Mouse (Mus musculus) heart, adult 18-20 months (tissue): ENCODE results near the gene Kdm4b. TPM values are rescaled to one million over a fixed set of nuclear protein-coding genes. Genes with fewer than 3 reads are reported as not detected.
A peak's percentile ranks its signal among the peaks of the same experiment; 100 is the strongest.

Source experiments
- DNase-seq, 2 experiments: peaks; one replicate each; pipeline ENCODE4 v3.0.0; 2021 to 2022; ENCODE audit warnings: mixed read lengths in 1 of 2
- total RNA-seq, 2 experiments: library from RNA; stranded (reverse); gene quantifications; 2 replicates each; pipeline ENCODE4 v1.2.3; 2021

Kdm4b gene
- total RNA-seq, 2 experiments from 2014 or later = 29.6 to 30.3 TPM

DNA sequence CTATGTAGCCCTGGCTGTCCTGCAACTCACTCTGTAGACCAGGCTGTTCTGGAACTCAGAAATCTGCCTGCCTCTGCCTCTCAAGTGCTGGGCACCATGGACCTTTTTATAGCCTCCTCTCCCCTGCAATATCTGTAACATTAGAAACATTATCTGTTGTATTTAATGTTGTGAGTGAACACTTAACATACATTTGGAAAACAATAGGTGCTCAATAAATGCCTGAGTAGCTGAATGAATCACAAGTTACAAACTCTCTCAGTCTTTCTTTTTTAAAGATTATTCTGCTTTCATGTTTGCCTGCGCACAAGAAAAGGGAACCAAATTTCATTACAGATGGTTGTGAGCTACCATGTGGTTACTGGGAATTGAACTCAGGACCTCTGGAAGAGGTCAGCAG is 27.6 kb upstream of the Kdm4b start:
- no peak for DNase-seq

DNA sequence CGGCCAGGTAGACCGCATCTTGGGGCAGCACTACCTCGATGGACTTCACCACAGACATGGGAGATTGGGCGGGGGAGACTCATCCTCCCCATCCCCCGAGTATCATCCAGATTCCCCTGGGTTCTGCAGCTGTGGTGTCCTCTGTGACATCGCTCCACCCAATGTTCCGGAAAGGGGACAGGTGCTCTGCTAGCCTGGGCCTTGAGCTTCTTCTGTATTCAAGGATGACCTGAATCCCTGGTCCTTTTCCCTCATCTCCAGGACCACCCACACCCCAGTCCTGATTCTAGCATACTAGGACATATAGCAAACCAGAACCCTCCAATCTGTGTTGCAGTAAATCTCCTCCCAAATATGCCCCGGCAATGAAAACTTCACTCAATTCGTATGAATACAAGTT is 25.7 kb upstream of the Kdm4b start, which contains the start of gene Arrdc5:
Arrdc5 (minus strand) TSS at position 101 of the 400 bp plus-strand sequence.
- no peak for DNase-seq

DNA sequence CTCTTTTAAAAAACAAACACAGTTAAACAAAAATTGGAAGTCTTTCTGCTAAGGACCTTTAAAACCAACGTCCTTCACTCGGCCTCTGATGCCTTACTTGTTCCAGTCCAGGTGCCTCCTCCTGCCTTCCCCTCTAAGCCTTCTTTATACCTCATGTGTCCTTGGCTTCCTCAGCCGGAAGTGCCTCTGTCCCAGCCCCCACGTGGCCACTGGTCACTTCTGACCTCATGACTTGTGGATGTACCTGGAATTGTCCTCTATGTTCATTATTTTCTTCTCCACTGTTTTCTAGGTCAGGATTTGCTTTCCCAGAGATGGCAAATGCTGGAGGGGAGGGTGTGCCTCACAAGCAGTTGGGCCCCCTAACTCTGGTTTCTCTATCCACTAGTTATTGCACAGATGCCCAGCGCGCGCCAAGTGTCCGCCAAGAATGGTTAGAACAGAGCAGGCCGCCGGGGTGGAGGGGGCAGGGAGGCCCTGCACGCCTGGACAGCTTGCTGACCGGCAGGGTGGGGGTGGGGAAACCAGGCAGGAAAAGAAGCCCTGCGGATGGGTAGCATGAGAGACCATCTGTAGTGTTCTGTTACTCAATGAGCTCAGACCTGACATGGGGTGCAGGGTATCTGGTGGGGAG is 23.4 kb upstream of the Kdm4b start:
- peak in 1 of 2 experiments; percentile 19 for DNase-seq

DNA sequence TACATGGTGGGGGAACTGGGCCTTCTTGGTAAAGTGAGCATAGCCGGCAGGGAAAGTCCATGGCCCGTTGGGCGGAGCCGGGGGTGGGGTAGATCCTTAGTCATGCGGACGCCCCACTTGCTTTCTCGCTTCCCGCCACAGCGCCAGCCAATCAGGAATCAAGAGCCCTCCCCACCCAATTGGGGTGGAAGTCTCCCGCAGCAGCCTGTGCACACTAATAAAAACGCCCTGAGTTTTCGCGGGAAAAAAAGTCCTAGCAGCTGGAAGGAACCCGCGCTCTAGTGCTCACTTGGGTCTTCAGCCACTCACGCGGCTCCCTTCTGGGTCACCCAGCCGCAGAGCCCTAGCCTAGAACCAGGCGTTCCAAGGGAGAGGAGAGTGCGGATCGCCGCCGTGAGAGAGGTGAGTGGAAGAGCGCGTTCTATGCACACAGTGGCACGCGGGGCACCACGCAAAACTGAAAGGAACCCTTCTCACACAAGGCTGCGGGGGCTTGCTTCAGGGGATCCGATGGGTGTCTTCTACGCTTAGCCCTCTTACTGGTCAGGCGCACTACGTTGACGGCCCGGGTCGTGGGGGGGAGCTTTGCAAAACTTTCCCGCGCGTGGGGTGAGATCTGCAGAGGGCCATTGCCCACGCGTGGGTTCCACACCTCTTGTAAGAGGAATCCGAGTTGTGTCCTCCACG is 22.6 kb upstream of the Kdm4b start, which contains the start of gene Uhrf1:
Uhrf1 (plus strand) TSS at position 162 of the 687 bp plus-strand sequence.
- peak; percentile 76 to 83 for DNase-seq

- DNase-seq = peak; percentile 97 to 98
Measured at GRCm38 (mm10) chr17:56303847-56304586, 21.8 kb upstream of the Kdm4b start.

GRCm38 (mm10) chr17:56304718-56305117 is 21.1 kb upstream of the Kdm4b start:
- DNase-seq = no peak

GRCm38 (mm10) chr17:56305156-56305555 is 20.7 kb upstream of the Kdm4b start:
- no peak for DNase-seq

DNA sequence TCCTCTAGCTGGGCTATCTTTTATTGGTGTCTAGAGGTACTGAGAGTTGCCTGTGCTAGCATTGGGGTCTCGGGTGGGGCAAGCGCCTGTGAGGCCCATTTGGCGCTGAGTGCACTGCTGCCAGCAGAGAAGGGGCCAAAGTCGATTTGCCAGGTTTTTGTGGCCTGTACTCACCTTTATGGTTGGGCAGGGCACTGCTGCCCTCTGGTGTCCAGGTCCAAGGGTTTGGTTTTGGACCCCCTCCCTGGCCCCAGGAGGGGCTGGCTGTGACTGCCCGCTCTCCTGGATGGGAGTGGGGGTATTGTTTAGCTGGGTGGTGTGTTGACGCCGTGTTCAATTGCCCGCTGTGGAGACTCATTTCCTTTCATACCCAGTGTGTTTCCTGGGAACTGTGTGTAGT is 20.0 kb upstream of the Kdm4b start:
- DNase-seq = no peak

- DNase-seq = no peak
Measured at GRCm38 (mm10) chr17:56308088-56308487, 17.8 kb upstream of the Kdm4b start.

GRCm38 (mm10) chr17:56309191-56309945 is 16.5 kb upstream of the Kdm4b start:
- no peak for DNase-seq

GRCm38 (mm10) chr17:56324419-56324818 is 1.4 kb upstream of the Kdm4b start:
- no peak for DNase-seq

DNA sequence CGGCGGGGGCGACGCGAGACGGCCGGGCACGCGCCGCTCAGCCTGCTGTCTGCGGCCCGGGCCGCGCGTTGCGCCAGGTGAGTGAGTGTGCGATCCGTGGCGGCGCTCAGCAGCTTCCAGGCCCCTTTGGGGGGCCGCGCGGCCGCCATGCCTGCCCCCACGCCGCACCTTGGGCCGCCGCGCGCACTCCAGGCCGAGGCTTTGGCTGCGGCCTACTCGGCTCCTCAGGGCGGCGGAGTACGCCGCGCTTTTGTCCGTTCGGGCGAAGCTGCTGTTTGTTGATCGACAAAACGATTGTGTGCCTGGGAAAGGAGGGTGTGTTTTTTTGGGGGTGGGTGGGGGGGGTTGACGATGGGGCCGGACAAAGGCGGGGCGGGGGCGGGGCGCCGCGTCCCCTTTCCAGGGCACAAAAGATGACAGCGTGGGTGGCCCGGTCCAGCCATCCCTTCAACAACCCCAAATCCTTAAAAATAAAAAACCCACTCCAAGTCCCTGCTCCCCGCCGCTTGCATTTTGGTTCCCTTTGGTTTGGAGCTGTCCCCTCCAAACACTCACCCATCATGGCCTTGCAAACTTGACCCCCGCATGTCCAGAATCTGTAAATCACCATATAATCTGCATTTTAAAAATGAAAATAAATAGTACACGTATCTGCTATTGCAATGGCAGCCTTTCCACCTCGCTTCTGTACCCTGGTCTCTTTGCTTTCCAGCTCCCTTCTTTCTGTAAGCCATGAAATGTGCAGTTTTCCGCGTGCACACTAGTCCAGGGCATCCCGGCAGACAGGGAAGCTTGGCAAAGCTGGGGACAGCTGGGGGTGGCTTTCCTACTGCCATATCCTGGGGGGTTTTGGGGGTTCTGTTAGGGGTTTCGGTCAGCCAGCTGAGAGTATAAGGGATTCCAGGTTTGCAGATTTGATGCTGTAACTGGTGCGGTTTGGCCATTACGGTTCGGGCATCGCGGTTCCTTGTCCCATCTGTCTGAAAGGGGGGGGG is 588 bp downstream of the Kdm4b start:
- no peak for DNase-seq

DNA sequence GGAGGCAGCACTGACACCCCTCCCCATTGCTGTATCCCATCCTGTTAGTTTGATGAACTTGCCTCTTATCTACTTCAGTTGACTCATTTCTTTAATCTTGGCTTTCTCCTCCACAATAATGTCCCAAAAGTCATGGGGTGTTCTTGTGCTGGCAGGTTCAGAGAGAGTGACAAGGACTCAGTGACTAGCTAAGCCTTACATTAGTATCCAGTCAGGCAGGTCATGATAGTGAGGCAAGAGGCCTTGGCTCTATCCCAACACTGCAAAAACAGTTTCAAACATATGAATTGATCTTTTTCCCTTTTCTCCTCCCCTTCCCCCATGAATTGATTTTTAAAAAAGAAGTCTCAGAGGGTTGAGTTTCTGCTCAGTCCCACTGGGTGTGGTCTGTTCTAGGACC is 3.4 kb downstream of the Kdm4b start:
- DNase-seq = no peak

GRCm38 (mm10) chr17:56330345-56330744 is 4.5 kb downstream of the Kdm4b start:
- no peak for DNase-seq

DNA sequence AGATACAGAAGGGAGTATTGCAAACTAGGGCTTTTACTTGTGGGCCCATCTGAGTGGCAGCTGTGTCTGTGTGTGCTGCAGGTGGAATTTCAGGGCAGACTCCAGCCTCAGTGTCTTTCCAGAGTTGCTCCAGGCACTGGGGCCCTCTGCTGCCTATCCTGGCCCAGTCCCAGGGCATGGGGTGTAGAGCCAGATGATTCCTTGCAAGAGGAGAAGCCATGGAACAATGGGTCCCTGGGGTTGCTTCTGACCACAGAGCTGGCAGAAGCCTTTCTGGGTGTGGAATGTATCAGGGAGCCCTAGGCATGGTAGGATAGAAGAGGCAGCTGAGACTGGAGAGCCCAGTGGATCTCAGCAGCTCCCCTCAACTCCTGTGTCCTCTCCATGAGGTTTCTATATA is 5.4 kb downstream of the Kdm4b start:
- DNase-seq = peak; percentile 49 to 50

- no peak for DNase-seq
Measured at GRCm38 (mm10) chr17:56332987-56333386, 7.1 kb downstream of the Kdm4b start.

DNA sequence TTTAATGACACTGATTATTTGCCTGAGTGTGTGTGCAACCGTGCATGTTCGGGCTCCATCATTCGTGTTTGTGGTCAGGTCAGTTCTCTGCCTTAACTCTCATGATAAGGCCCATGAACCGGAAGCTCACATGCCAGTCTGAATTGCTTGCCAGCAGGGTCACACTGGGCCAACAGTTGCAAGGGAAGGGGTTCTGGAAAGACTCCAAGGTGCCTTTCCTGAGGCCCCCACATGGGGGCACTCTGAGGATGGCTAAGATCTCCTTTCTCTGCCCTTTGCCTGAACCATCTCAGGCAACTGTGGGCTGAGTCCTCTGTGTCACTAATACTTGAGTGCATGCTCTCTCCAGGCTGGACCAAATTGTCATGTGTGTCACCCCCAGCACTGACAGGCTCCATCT is 11.3 kb downstream of the Kdm4b start:
- peak; percentile 57 to 77 for DNase-seq

- DNase-seq = peak in 1 of 2 experiments; percentile 31
Measured at GRCm38 (mm10) chr17:56337791-56338190, 11.9 kb downstream of the Kdm4b start.

- DNase-seq = peak in 1 of 2 experiments; percentile 45
Measured at GRCm38 (mm10) chr17:56338909-56339308, 13.0 kb downstream of the Kdm4b start.

GRCm38 (mm10) chr17:56340717-56341116 is 14.9 kb downstream of the Kdm4b start:
- DNase-seq = no peak

GRCm38 (mm10) chr17:56343466-56343865 is 17.6 kb downstream of the Kdm4b start:
- DNase-seq = no peak
